Mouse (Mus musculus) spleen, postnatal 14 days (tissue): ENCODE data around the gene Col23a1.
"Not testable (repeated sequence)": the region's sequence is repeated elsewhere in the genome, so short reads cannot be mapped to it uniquely, and the experiment has no call there.

ENCODE experiments used
- DNase-seq, 2 experiments: peaks; one replicate each; pipeline ENCODE4 v3.0.0; 2021 to 2022; ENCODE audit warnings: low spot score in 2 of 2

The Col23a1 gene

GRCm38 (mm10) chr11:51328387-51328942 is 38.7 kb downstream of the Col23a1 start:
- no peak for DNase-seq

- DNase-seq, result no peak
Observed at GRCm38 (mm10) chr11:51329837-51330714, 40.4 kb downstream of the Col23a1 start.

- no peak for DNase-seq
Observed at GRCm38 (mm10) chr11:51334017-51334416, 44.3 kb downstream of the Col23a1 start.

- no peak for DNase-seq
Observed at GRCm38 (mm10) chr11:51337585-51337984, 47.9 kb downstream of the Col23a1 start.

GRCm38 (mm10) chr11:51338416-51338815 is 48.7 kb downstream of the Col23a1 start:
- no peak for DNase-seq

GRCm38 (mm10) chr11:51341091-51341490 is 51.4 kb downstream of the Col23a1 start:
- no peak for DNase-seq

- no peak for DNase-seq
Observed at GRCm38 (mm10) chr11:51342776-51343175, 53.1 kb downstream of the Col23a1 start.

- no peak for DNase-seq
Observed at GRCm38 (mm10) chr11:51343312-51343711, 53.6 kb downstream of the Col23a1 start.

GRCm38 (mm10) chr11:51343728-51344289 is 54.1 kb downstream of the Col23a1 start:
- DNase-seq, result no peak

- DNase-seq, result no peak
Observed at GRCm38 (mm10) chr11:51345481-51346465, 56.1 kb downstream of the Col23a1 start.

GRCm38 (mm10) chr11:51347756-51348155 is 58.0 kb downstream of the Col23a1 start:
- no peak for DNase-seq

- no peak for DNase-seq
Observed at GRCm38 (mm10) chr11:51349665-51350064, 59.9 kb downstream of the Col23a1 start.

- DNase-seq, result no peak
Observed at GRCm38 (mm10) chr11:51351151-51351550, 61.4 kb downstream of the Col23a1 start.

GRCm38 (mm10) chr11:51351841-51352240 is 62.1 kb downstream of the Col23a1 start:
- DNase-seq, result no peak

- no peak for DNase-seq
Observed at GRCm38 (mm10) chr11:51353746-51354145, 64.0 kb downstream of the Col23a1 start.

GRCm38 (mm10) chr11:51358981-51359380 is 69.3 kb downstream of the Col23a1 start:
- not testable (repeated sequence) for DNase-seq

- DNase-seq, result no peak
Observed at GRCm38 (mm10) chr11:51364353-51364752, 74.6 kb downstream of the Col23a1 start.

GRCm38 (mm10) chr11:51367334-51367733 is 77.6 kb downstream of the Col23a1 start:
- no peak for DNase-seq

GRCm38 (mm10) chr11:51370273-51370672 is 80.6 kb downstream of the Col23a1 start:
- no peak for DNase-seq

- DNase-seq, result no peak
Observed at GRCm38 (mm10) chr11:51371321-51371720, 81.6 kb downstream of the Col23a1 start.

GRCm38 (mm10) chr11:51371926-51372325 is 82.2 kb downstream of the Col23a1 start:
- DNase-seq, result no peak

- DNase-seq, result no peak
Observed at GRCm38 (mm10) chr11:51377199-51377598, 87.5 kb downstream of the Col23a1 start.
